Mouse (Mus musculus) midbrain, embryonic 11.5 days (tissue): Measurements from ENCODE around the gene Treml4. TPM values are rescaled to one million over a fixed set of nuclear protein-coding genes. Genes with fewer than 3 reads are reported as not detected.

Experiments used
- ATAC-seq: fragments of 200-750 bp; cut with Nextera tagmentation; 2 replicates; pipeline ENCODE4 v1.8.0; 2017; ENCODE audit warnings: moderate TSS enrichment, moderate library complexity; ENCODE audit not compliant: low FRiP score
- DNase-seq: peaks from one replicate; pipeline ENCODE4 v3.0.0; 2015; ENCODE audit warnings: low spot score; ENCODE audit errors: missing footprints
- H3K27ac ChIP-seq: fragments of 300-500 bp; sonication (generic); 2 replicates; pipeline ENCODE4 v1.5.1; 2014; ENCODE audit warnings: low read depth, low read length
- H3K27me3 ChIP-seq: fragments of 300-500 bp; sonication (generic); 2 replicates; pipeline ENCODE4 v1.6.1; 2014; ENCODE audit warnings: mild to moderate bottlenecking, low read length, moderate library complexity, mixed read lengths; ENCODE audit not compliant: control insufficient read depth, insufficient read depth
- H3K36me3 ChIP-seq: fragments of 300-500 bp; sonication (generic); 2 replicates; pipeline ENCODE4 v1.6.1; 2014; ENCODE audit warnings: mild to moderate bottlenecking, low read length, moderate library complexity, mixed read lengths; ENCODE audit not compliant: control insufficient read depth, insufficient read depth
- H3K4me1 ChIP-seq: fragments of 300-500 bp; sonication (generic); 2 replicates; pipeline ENCODE4 v1.6.1; 2014; ENCODE audit warnings: low read length; ENCODE audit not compliant: control insufficient read depth, insufficient read depth
- H3K4me2 ChIP-seq: fragments of 300-500 bp; sonication (generic); 2 replicates; pipeline ENCODE4 v1.6.1; 2014; ENCODE audit warnings: mild to moderate bottlenecking, moderate library complexity
- H3K4me3 ChIP-seq: fragments of 300-500 bp; sonication (generic); 2 replicates; pipeline ENCODE4 v1.5.1; 2014; ENCODE audit warnings: low read depth, low read length
- H3K9ac ChIP-seq: fragments of 300-500 bp; sonication (generic); 2 replicates; pipeline ENCODE4 v1.6.1; 2014; ENCODE audit warnings: low read length
- H3K9me3 ChIP-seq: fragments of 300-500 bp; sonication (generic); 2 replicates; pipeline ENCODE4 v1.6.1; 2016; ENCODE audit warnings: low read length; ENCODE audit not compliant: control insufficient read depth
- WGBS: fragments of 180-500 bp; shearing (Covaris S2); extraction: QIAGEN DNeasy Blood & Tissue Kit; methylation state at CpG from one replicate; pipeline ENCODE4 v1.1.7; 2014; 5-methylcytosine and 5-hydroxymethylcytosine counted together
- polyA plus RNA-seq: library from polyadenylated mRNA; unstranded; fragments of >200 nt; fragmentation: Nextera tagmentation; extraction: Ambion mirVana; gene quantifications from 2 replicates; pipeline ENCODE4 v1.2.1, GENCODE M21; 2014

The Treml4 gene
- 0.18 and 0.33 TPM in 2 replicates for polyA plus RNA-seq

- Histone ChIP-seq H3K27ac (no peak within 1 kb of the TSS), H3K36me3 (no peaks in the 10 kb centered on the region), H3K4me1 (no peaks in the 10 kb centered on the region), H3K4me3 (no peak within 1 kb of the TSS), H3K4me2 (no peak within 1 kb of the TSS), H3K9ac (no peak within 1 kb of the TSS), H3K27me3 (no peaks in the 10 kb centered on the region), H3K9me3 (0 out of 2 replicates have a peak, but pooled peaks cover 4% of the 10 kb centered on the region)
- peak; percentile 19 for DNase-seq
- ATAC-seq: no peak
- 92% methylated on average over 3 of the region's 3 CpGs for WGBS
Measured at GRCm38 (mm10) chr17:48263741-48264362, at the start of gene Treml4. Treml4 (plus strand) TSS chr17:48264295.

- no peak for DNase-seq
- 100% methylated on average over 1 of the region's 1 CpGs for WGBS
- no peak overlapping the region for H3K9ac ChIP-seq
Measured at GRCm38 (mm10) chr17:48215429-48215828, 48.7 kb upstream of the Treml4 start.

GRCm38 (mm10) chr17:48230680-48231079 lies 33.4 kb upstream of the Treml4 start:
- Histone ChIP-seq H3K9me3 (no peaks in the 10 kb centered on the region), H3K4me3 (no peak overlapping the region), H3K27me3 (no peaks in the 10 kb centered on the region), H3K4me1 (no peaks in the 10 kb centered on the region), H3K27ac (no peak overlapping the region), H3K36me3 (no peaks in the 10 kb centered on the region), H3K4me2 (no peak overlapping the region), H3K9ac (no peak overlapping the region)
- 85% methylated on average over 7 of the region's 7 CpGs for WGBS
- ATAC-seq: no peak
- DNase-seq: no peak

More at GRCm38 (mm10) chr17:48215429-48215828, 48.7 kb upstream of the Treml4 start:
- ATAC-seq: no peak
- no peaks in the 10 kb centered on the region; the same call in 1 of the 2 replicates for H3K9me3 ChIP-seq
- H3K27me3 ChIP-seq: no peaks in the 10 kb centered on the region
- no peaks in the 10 kb centered on the region for H3K36me3 ChIP-seq
- H3K4me2 ChIP-seq: no peak overlapping the region
- no peaks in the 10 kb centered on the region for H3K4me1 ChIP-seq
- no peak overlapping the region for H3K4me3 ChIP-seq
- no peak overlapping the region for H3K27ac ChIP-seq

DNA sequence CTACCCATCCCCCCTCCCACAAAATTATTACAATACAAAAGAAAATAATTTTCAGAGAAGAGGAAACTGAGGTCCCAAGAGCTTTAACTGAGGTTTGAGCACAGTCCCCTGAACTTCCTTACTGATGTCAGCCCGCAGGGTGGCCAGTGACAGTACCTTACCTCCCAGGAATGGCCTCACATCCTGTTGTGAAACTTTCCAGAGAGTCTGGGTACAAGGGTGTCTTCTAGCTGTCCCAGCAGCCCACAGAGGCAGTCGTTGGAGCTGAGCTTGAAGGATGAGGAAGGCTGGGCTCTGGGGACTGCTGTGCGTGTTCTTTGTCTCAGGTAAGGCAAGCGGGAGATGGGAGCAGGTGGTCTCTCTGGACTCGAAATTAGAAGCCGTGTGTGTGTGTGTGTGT lies 31.6 kb upstream of the Treml4 start, which contains the start of gene Trem1:
Gene Trem1, plus strand, starts transcription at position 251 of the 400 bp plus-strand sequence.
- Histone ChIP-seq H3K27ac (no peak within 1 kb of the TSS), H3K9ac (no peak within 1 kb of the TSS), H3K4me1 (no peaks in the 10 kb centered on the region), H3K4me3 (no peak within 1 kb of the TSS), H3K9me3 (no peaks in the 10 kb centered on the region), H3K4me2 (no peak within 1 kb of the TSS), H3K27me3 (no peaks in the 10 kb centered on the region), H3K36me3 (no peaks in the 10 kb centered on the region)
- DNase-seq (no peak), ATAC-seq (no peak)
- 77% methylated on average over 6 of the region's 6 CpGs for WGBS

- ATAC-seq (no peak), DNase-seq (no peak)
- H3K27me3 ChIP-seq: no peaks in the 10 kb centered on the region
- H3K9me3 ChIP-seq: no peaks in the 10 kb centered on the region
- no peaks in the 10 kb centered on the region for H3K4me1 ChIP-seq
- no peak overlapping the region for H3K4me2 ChIP-seq
- no peaks in the 10 kb centered on the region for H3K36me3 ChIP-seq
- H3K27ac ChIP-seq: no peak overlapping the region
- H3K9ac ChIP-seq: no peak overlapping the region
- WGBS: 86% methylated on average over 4 of the region's 4 CpGs
- no peak overlapping the region for H3K4me3 ChIP-seq
Measured at GRCm38 (mm10) chr17:48233789-48234188, 30.3 kb upstream of the Treml4 start.

GRCm38 (mm10) chr17:48234550-48234949 lies 29.5 kb upstream of the Treml4 start:
- no peak overlapping the region for H3K4me3 ChIP-seq
- H3K27ac ChIP-seq: no peak overlapping the region
- H3K4me1 ChIP-seq: no peaks in the 10 kb centered on the region
- ATAC-seq (no peak), DNase-seq (no peak)
- H3K36me3 ChIP-seq: no peaks in the 10 kb centered on the region
- no peak overlapping the region for H3K4me2 ChIP-seq
- no peaks in the 10 kb centered on the region for H3K27me3 ChIP-seq
- WGBS: 79% methylated on average over 5 of the region's 5 CpGs
- no peak overlapping the region for H3K9ac ChIP-seq
- H3K9me3 ChIP-seq: no peaks in the 10 kb centered on the region

DNA sequence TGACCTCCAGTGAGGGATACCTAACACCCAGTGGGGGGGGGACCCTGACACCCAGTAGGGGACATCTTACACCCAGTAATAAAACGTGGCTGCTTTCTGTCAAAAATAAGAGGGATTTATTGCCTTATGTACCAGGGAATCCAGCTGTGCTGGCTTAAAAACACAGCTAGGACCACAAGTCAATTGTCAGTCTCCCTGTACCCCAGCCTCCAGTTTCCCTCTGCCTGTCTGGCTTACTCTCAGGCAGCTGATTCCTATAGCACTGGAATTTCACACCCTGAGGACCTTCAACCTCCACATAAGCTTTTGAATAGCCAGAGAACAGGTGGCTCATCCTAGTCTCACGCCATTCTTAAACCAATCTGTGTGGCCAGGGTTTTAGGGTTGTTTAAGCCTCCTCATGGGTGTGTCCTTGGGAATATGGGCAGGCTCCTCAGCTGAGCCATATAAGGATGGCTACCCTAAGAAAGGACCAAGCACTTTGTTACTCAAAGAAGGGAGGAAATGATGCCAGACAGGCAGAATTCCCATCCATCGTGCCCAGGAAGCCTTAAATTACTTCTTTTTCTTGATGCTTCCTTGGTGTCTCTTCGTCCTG lies 28.2 kb upstream of the Treml4 start:
- no peak overlapping the region for H3K27ac ChIP-seq
- no peak overlapping the region for H3K4me2 ChIP-seq
- H3K9me3 ChIP-seq: no peaks in the 10 kb centered on the region
- WGBS: 69% methylated on average over 4 of the region's 4 CpGs
- no peaks in the 10 kb centered on the region for H3K36me3 ChIP-seq
- no peak overlapping the region for H3K9ac ChIP-seq
- H3K27me3 ChIP-seq: no peaks in the 10 kb centered on the region
- no peak for ATAC-seq
- no peak for DNase-seq
- no peaks in the 10 kb centered on the region for H3K4me1 ChIP-seq
- no peak overlapping the region for H3K4me3 ChIP-seq

DNA sequence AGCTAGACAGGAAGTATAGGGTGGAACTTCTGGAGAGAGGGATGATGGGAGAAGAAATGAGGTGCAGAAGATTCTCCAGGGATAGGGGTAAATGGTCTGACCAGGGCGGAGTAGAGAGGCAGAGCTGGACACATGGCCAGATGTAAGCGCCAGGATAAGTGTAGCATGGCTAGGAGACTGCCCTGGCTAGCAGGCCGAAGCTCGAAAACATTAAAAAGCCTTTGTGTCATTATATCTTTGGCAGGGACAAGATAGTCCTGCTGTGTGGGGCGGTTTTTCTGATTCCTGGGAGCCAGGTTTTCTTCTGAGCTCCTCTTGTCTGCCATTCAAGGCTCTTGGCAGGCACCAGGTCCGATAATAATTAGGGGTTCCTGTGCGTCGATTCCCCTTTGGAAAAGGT lies 26.5 kb upstream of the Treml4 start:
- Histone ChIP-seq H3K9me3 (no peaks in the 10 kb centered on the region), H3K4me1 (no peaks in the 10 kb centered on the region), H3K27ac (no peak overlapping the region), H3K4me3 (no peak overlapping the region), H3K36me3 (no peaks in the 10 kb centered on the region), H3K4me2 (no peak overlapping the region), H3K27me3 (no peaks in the 10 kb centered on the region), H3K9ac (no peak overlapping the region)
- DNase-seq: no peak
- no peak for ATAC-seq
- 90% methylated on average over 8 of the region's 8 CpGs for WGBS

DNA sequence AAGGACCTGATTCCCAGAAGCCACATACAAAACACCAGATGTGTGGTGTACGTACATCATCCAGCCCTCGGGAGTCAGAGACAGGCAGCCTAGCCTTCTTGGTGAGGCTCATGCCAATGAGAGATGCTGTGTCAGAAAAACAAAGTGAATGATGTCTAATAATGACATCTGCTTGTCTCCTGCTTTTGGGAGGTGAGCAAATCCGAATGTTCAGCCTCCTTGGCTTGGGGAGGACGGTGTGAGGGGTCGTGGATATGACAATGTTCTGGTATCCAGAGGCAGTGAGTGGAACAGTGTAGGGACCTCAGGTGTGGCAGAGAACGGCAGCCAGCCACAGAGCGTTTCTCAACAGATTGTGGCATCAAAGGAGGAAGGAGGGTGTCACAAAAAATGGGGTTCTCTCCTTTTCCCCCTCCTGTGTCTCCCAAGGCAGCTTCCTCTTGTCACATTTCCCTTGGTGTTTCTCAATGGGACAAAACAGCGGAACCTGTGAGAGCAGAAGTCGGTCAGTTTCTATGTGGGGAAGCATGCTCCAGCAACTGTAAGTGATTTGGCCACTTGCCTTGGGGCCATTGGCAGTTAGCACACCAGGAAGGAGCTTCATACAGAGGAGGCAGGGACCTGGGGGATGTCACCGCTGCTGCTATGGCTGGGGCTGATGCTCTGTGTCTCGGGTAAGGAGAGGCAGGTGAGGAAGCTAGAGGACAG lies 16.7 kb upstream of the Treml4 start, which contains the start of gene Trem3:
Gene Trem3, plus strand, starts transcription at position 557 of the 708 bp plus-strand sequence.
- H3K27ac ChIP-seq: no peak within 1 kb of the TSS
- peak; percentile 64 for DNase-seq
- H3K4me1 ChIP-seq: no peaks in the 10 kb centered on the region
- no peak within 1 kb of the TSS for H3K9ac ChIP-seq
- no peak within 1 kb of the TSS for H3K4me2 ChIP-seq
- no peaks in the 10 kb centered on the region for H3K36me3 ChIP-seq
- H3K9me3 ChIP-seq: no peaks in the 10 kb centered on the region
- WGBS: 82% methylated on average over 11 of the region's 11 CpGs
- ATAC-seq: no peak
- H3K4me3 ChIP-seq: no peak within 1 kb of the TSS
- H3K27me3 ChIP-seq: no peaks in the 10 kb centered on the region
